Mouse (Mus musculus): ENCODE measurements around the gene Nudt2.

DNA sequence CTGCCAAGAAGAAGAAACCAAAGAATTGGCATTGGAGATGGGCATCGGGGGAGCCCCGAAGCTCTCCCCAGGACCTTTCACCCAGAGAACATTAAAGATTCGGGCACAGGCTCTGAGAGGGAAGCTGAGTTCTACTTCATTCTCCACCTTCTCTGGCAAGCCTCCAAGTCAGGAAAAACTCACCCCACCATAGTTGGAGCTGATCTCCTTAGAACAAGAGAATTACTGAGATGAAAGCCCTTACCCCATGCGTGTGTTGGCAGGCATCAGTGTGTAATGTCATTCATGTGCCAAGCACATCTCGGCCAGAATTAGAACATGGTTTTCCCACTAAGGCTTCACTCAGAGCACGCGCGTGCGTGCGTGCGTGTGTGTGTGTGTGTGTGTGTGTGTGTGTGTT, 30.9 kb downstream of the Nudt2 start:
- TF ChIP-seq MAFK (IDR thresholded peaks at IDR 0.05; ENCODE audit: insufficient read depth, low read depth, low read length), result no peak
- TF ChIP-seq CHD2 (IDR thresholded peaks at IDR 0.05; ENCODE audit: low read depth, low read length), result no peak
- TF ChIP-seq ZC3H11A (IDR thresholded peaks at IDR 0.05; ENCODE audit: borderline replicate concordance, low read depth, low read length), result no peak
- TF ChIP-seq ZNF384 (IDR thresholded peaks at IDR 0.05; ENCODE audit: low read depth, low read length), result no peak
- no peak for TF ChIP-seq HCFC1 (IDR thresholded peaks at IDR 0.05; ENCODE audit: borderline replicate concordance, insufficient read depth, low read length)

Measured in ES-E14 (cell line).